Mouse (Mus musculus): ENCODE measurements at regions not wholly inside any gene's neighbourhood (a gene's known extent, or its start where the extent isn't known, plus 50 kb on each side); places are given as distances from the start of the nearest gene placed in this dataset.

DNA sequence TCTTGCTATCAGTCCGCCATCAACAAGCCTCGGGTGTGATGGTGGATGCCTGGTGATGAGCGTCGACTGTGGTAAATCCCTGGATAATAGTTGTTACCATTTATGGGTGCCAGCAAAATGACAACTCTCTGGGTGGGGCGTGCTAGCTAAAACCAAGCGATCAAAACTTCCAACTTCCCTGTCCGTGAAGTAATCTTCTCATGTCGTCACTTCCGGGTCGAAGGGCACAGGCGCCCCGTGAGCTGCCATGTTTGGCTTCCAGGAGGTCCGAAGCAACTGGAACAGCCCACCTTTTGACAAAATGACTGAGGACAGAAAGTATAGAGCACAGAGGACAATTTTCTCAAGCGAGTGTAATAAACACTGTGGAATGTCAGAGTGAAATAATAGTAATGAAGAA, 62.5 kb upstream of the Ubl3 start:
- H3K4me2 ChIP-seq = no peak overlapping the region
- H3K36me3 ChIP-seq = no peaks in the 10 kb centered on the region
- no peaks in the 10 kb centered on the region for H3K27me3 ChIP-seq
- H3K9ac ChIP-seq (replicated peaks) = no peak overlapping the region
- peaks cover 8% of the 10 kb centered on the region; the same call in 1 of the 2 replicates for H3K9me3 ChIP-seq
- 95% methylated on average over 14 of the region's 14 CpGs for WGBS
- ATAC-seq (ENCODE audit: insufficient number of reproducible peaks, insufficient read depth, low FRiP score, low TSS enrichment, low read depth) = no peak
- H3K27ac ChIP-seq = no peak overlapping the region
- peaks cover 7% of the 10 kb centered on the region for H3K4me1 ChIP-seq (replicated peaks)
- no peak overlapping the region for H3K4me3 ChIP-seq (replicated peaks)

DNA sequence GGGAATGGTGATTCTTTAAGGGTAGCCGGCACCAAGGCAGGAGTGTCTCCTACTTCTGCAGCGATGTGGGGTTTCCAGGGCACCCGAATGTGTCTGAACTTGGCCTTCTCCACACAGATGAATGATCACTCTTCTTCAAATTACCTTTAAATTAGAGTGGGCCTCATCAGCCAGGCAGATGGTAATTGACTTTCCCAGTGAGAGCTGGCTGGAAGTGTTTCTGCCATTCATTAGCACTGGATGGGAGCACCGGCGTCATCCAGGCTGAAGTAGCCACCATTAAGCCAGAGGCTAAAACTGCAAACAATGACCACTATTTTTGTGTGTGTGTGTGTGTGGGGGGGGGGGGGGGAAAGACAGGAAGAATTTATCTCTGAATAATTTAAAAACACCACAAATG, 58.7 kb upstream of the Ubl3 start:
- ATAC-seq (ENCODE audit: insufficient number of reproducible peaks, insufficient read depth, low FRiP score, low TSS enrichment, low read depth) = no peak
- Histone ChIP-seq H3K36me3 (no peaks in the 10 kb centered on the region), H3K4me3 (replicated peaks) (no peak overlapping the region), H3K27ac (no peak overlapping the region), H3K9me3 (no peaks in the 10 kb centered on the region), H3K4me2 (no peak overlapping the region), H3K4me1 (replicated peaks) (peaks cover 26% of the 10 kb centered on the region), H3K27me3 (no peaks in the 10 kb centered on the region), H3K9ac (replicated peaks) (no peak overlapping the region)
- 44% methylated on average over 5 of the region's 5 CpGs for WGBS

DNA sequence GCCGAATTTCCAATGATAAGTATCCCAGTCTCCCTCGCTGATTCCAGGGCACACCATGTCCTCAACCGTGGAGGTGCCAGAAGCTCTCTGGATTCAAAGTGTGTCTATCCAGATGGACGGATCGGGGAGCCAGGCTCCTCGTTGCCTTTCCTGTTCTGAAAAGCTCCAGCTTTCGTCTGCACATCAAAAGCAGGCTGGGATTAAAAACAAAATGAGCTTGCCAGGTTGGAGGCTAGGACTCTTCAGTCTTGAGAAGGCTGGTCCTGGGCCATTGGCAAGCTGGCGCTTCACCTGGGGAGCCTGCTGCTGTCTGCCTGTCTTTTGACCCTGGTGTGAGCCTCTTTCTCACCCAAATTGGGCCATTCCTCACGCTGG, 56.9 kb upstream of the Ubl3 start:
- ATAC-seq (ENCODE audit: insufficient number of reproducible peaks, insufficient read depth, low FRiP score, low TSS enrichment, low read depth) = no peak
- H3K27ac ChIP-seq = no peak overlapping the region
- H3K4me3 ChIP-seq (replicated peaks) = no peak overlapping the region
- H3K27me3 ChIP-seq = no peaks in the 10 kb centered on the region
- H3K4me2 ChIP-seq = no peak overlapping the region
- peaks cover 18% of the 10 kb centered on the region for H3K4me1 ChIP-seq (replicated peaks)
- no peak overlapping the region for H3K9ac ChIP-seq (replicated peaks)
- no peaks in the 10 kb centered on the region for H3K36me3 ChIP-seq
- 61% methylated on average over 9 of the region's 9 CpGs for WGBS
- H3K9me3 ChIP-seq = no peaks in the 10 kb centered on the region

DNA sequence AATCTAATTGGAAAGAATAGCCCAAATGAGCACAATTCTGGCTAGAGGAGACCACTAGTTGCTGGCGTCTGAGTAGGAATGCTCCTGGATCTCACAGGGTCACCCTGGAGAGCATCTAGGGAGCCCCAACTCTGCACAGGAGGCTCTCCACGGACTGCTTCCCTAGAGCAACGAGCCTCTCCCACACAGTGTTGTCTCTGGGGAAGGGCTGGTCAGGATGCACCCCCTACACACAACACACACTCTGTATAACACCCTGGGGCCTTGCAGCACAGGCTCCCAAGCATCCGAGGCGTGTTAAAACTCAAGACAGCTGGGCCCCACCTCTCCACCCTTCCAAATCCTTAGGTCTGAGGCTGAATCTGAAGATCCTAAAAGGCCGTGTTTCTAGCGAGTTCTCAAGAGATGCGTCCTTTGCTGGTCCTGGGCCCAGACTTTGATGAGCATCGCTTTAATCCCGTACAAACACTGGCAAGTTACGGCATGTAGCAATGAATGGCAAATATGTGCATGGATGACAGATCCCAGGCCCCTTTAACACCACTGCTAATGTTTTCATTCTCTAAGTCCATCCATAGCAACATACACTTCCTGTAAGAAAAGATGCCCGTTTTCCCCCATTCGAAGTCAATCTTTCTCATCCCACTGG, 56.4 kb upstream of the Ubl3 start:
- Histone ChIP-seq H3K27me3 (no peaks in the 10 kb centered on the region), H3K27ac (peak overlapping the region; percentile 29; the same call in 1 of the 2 replicates)
- 81% methylated on average over 13 of the region's 13 CpGs for WGBS

DNA sequence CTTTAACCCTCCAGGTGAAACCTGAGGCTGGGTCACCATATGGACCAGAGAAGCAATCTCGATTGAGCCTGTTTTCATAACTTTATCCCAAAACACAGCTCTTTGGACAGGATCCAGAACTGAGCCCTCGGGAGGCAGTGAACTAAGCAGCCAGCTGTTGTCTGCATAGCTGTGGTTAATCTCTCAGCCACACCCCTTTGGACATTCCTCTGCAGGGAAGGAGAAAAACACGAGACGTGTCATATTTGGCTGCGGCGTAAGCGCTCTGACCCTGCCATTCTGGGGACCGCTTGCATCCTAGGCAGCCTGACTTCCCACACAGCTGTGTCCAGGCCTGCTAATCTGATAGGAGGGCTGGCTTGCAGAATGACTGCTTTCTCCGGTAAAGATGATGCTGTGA, 55.6 kb upstream of the Ubl3 start:
- peak; percentile 69 for ATAC-seq (ENCODE audit: insufficient number of reproducible peaks, insufficient read depth, low FRiP score, low TSS enrichment, low read depth)
- Histone ChIP-seq H3K4me2 (no peak overlapping the region), H3K27ac (peak overlapping the region; percentile 64), H3K36me3 (no peaks in the 10 kb centered on the region), H3K27me3 (no peaks in the 10 kb centered on the region), H3K4me1 (replicated peaks) (peaks cover 18% of the 10 kb centered on the region), H3K9ac (replicated peaks) (no peak overlapping the region), H3K9me3 (no peaks in the 10 kb centered on the region), H3K4me3 (replicated peaks) (no peak overlapping the region)
- 35% methylated on average over 9 of the region's 9 CpGs for WGBS

More for the DNA sequence above, 56.4 kb upstream of the Ubl3 start:
- Histone ChIP-seq H3K4me2 (no peak overlapping the region), H3K4me1 (replicated peaks) (peaks cover 18% of the 10 kb centered on the region), H3K36me3 (no peaks in the 10 kb centered on the region), H3K4me3 (replicated peaks) (no peak overlapping the region), H3K9ac (replicated peaks) (no peak overlapping the region), H3K9me3 (no peaks in the 10 kb centered on the region)
- ATAC-seq (ENCODE audit: insufficient number of reproducible peaks, insufficient read depth, low FRiP score, low TSS enrichment, low read depth) = no peak

DNA sequence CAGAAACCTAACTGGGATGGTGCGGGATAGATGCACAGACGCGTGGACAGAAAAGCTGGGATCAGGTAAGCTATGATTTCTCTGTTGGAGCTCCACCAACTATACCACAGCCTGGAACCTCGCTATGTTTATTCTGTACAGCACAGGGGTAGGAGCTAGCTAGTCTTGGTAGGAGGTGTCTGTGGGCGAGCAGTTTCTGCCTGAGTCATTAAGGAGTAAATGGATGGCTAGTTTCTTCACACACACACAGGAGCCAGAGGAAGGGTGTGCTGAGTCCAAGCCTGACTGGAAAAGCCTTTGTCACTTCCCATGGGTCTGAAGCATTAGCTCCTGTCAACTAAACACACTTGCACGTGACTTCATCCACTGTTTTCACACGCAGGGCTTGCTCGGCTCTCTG, 53.1 kb upstream of the Ubl3 start:
- 92% methylated on average over 8 of the region's 8 CpGs for WGBS
- Histone ChIP-seq H3K4me3 (replicated peaks) (no peak overlapping the region), H3K36me3 (no peaks in the 10 kb centered on the region), H3K4me2 (no peak overlapping the region), H3K9me3 (no peaks in the 10 kb centered on the region), H3K9ac (replicated peaks) (no peak overlapping the region), H3K27me3 (no peaks in the 10 kb centered on the region), H3K27ac (no peak overlapping the region), H3K4me1 (replicated peaks) (peaks cover 18% of the 10 kb centered on the region)
- no peak for ATAC-seq (ENCODE audit: insufficient number of reproducible peaks, insufficient read depth, low FRiP score, low TSS enrichment, low read depth)

Data from limb, embryonic 12.5 days (tissue).